Mouse (Mus musculus): ENCODE data around the gene Bnc2.

The Bnc2 gene

DNA sequence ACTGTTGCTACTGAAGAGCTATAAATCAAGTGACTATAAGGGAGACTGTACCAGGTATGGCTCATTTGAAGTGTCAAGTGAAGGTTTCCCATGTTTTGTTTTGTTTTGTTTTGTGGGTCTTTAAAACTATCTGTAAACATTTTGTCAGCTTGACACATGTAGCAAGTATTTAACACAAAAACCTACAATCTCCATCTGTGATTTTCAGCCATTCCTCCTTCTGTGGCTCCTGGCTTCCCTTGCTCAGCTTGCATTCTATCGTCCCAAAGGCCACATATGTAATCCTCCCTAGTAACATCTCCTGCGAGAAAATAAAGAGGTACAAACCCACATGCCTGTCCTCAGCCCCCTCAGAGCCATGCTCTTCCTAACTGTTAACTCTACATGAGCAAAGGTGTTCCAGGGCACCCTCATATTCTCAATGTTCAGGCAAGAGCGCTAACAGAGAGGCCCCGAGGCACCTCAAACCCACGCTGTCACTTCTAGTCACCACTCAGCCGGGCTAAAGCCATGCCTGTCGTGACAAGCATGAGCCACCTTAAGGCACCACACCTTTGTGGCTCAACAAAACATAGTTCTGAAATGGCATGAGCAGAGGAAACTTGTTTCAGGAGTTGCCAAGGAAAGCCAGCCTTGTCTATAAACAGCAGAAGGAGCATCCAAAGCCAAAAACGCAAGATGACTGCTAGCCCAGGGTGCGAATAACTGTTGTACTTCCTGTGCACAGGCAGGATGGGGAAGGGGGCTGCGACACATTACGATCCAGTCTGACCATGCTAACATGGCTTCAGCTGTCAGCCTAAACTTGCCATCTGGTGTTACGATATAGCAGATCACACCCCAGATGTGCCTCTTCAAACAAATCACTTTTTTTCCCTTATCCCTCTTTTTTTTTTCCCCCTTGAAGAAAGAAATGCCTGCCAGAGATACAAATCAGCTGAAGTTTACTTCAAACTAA, 42.0 kb downstream of the Bnc2 start:
- DNase-seq (ENCODE audit: low spot score): no peak

- DNase-seq (ENCODE audit: low spot score): no peak
Observed at GRCm38 (mm10) chr4:84627616-84628015, 47.5 kb downstream of the Bnc2 start.

GRCm38 (mm10) chr4:84623312-84623711, 51.8 kb downstream of the Bnc2 start:
- DNase-seq (ENCODE audit: low spot score): no peak

DNA sequence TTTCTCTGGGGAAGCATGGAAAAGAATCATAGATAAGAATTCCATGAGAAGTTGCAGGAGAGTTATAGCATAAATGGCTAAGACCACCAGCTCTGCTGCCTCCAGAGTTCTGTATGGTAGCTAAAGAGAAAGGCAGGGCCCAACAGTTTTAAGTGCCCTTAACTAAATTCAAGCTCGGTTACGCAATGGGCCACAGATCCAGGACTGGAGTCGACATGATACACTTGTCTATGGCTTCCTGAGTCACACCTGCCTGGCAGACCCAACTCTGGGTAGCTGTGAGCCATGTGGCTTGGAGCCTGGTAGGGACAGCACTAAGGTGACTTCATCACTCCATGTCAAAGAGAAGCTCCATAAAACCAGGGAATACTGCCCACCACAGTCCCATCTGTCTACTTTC, 53.3 kb downstream of the Bnc2 start:
- DNase-seq (ENCODE audit: low spot score): peak; percentile 38

DNA sequence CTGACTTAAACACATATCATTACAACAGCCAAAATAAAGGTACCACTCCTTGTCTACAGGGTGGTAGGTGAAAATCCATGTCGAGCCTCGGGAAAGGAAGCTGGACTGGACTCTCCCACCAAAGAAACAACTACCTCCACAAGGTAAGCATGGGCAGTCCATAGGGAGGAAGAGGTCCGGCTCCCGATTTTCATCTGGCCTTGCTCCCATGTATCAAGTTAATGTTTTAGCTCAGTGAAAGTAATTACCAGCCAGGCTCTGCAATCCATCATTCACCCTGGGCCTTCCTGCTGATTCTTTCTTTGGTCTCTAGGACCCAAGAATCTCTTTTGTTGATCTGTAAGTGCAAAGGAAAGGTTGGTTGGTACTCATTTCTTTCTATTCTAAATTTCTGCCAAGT, 65.2 kb downstream of the Bnc2 start:
- no peak for DNase-seq (ENCODE audit: low spot score)

- DNase-seq (ENCODE audit: low spot score): no peak
Observed at GRCm38 (mm10) chr4:84604461-84604860, 70.6 kb downstream of the Bnc2 start.

GRCm38 (mm10) chr4:84580260-84580952, 94.7 kb downstream of the Bnc2 start:
- no peak for DNase-seq (ENCODE audit: low spot score)

- no peak for DNase-seq (ENCODE audit: low spot score)
Observed at GRCm38 (mm10) chr4:84578296-84578695, 96.8 kb downstream of the Bnc2 start.

DNA sequence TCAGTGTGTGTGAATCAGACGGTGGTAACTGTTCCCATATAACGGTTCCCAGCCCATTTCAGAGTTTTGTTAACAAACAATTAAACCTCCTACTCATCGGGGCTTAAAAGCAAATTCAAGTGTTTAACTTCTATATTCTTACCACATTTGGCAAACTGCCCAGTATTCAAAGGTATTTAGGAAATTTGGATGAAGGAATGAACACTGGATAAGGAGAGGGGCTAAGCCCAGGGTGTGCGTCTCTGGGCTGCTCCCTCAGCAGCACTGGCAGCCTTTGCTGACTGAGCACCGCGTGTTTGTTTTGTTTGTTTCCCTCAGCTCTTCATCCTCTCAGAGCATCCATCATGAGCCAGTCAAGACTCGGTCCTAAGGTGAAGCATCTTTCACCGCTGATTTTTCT, 109.0 kb downstream of the Bnc2 start:
- no peak for DNase-seq (ENCODE audit: low spot score)

- DNase-seq (ENCODE audit: low spot score): peak; percentile 51
Observed at GRCm38 (mm10) chr4:84545204-84545871, 129.7 kb downstream of the Bnc2 start.

DNA sequence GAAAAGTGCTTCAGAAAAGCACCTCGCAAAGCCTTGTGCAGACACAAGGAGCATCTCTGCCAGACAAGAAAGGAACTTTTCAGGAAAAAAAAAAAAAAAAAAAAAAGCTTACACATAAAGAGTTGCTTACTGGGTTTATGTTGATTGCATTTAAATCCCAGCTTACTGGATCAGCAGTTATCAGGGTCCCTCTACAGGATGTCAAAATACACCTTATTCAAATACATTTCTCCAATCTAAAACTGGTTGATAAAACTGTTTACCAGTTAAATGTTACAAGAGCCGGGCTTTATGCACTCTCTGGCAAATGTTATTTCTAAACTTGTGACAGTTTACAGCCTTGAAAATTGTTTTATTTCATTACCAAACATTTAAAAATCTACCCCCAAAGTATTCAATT, 130.4 kb downstream of the Bnc2 start:
- no peak for DNase-seq (ENCODE audit: low spot score)

DNA sequence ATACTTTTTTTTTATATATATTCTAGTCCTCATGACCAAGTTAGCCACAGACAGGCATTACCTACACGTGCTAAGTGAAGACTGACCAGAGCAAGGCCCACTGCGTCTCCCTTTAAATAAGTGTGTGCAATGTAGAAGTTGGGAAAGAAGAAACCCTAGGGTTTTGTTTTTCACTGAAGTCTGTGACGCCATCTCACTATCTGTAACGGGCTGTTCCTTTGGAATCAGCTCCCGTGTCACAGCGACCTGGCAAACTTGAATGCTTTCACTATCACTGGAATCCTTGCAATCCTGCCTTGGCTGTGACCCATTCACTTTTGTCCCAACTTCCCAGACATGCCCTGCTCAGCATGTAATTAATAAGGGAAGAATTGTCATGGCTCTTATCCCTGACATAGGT, 134.5 kb downstream of the Bnc2 start:
- DNase-seq (ENCODE audit: low spot score): peak; percentile 16

DNA sequence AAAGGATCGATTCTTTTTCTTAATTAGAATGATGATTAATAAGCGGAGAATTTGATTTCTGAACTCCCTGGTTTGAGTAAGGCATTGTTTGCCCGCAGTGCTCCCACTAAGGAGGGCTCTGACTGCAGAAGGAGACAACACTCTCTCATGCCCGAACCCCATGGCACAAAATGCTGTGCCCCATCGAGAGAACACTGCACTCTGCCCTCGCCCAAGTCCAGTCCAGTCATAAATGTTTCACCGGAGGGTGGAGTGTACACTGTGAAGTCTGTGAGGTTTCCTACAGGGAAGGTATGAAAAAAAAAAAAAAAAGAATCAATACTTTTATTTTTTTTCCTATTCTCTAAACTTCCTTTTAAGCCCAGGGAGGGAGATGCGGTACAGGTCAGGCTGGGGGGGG, 135.7 kb downstream of the Bnc2 start:
- no peak for DNase-seq (ENCODE audit: low spot score)

GRCm38 (mm10) chr4:84528886-84529789, 145.9 kb downstream of the Bnc2 start:
- no peak for DNase-seq (ENCODE audit: low spot score)

DNA sequence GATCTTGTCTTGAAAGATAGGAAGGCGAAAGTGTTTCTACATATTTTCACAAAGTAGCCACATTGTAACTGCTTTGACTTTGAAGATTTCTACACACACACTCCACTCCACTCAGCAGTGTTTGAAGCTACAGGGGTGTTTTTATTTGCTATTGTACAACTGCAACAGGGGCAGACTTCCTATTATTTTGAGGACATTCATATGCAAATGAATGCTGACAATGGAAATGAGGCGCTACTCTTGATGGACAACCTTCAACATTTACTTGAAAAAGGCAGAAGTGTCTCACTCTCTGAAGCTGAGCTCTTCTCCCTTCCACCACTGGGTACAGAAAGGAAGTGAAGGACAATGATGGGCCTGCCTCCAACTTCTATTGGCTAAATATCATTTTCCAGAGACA, 146.7 kb downstream of the Bnc2 start:
- no peak for DNase-seq (ENCODE audit: low spot score)

DNA sequence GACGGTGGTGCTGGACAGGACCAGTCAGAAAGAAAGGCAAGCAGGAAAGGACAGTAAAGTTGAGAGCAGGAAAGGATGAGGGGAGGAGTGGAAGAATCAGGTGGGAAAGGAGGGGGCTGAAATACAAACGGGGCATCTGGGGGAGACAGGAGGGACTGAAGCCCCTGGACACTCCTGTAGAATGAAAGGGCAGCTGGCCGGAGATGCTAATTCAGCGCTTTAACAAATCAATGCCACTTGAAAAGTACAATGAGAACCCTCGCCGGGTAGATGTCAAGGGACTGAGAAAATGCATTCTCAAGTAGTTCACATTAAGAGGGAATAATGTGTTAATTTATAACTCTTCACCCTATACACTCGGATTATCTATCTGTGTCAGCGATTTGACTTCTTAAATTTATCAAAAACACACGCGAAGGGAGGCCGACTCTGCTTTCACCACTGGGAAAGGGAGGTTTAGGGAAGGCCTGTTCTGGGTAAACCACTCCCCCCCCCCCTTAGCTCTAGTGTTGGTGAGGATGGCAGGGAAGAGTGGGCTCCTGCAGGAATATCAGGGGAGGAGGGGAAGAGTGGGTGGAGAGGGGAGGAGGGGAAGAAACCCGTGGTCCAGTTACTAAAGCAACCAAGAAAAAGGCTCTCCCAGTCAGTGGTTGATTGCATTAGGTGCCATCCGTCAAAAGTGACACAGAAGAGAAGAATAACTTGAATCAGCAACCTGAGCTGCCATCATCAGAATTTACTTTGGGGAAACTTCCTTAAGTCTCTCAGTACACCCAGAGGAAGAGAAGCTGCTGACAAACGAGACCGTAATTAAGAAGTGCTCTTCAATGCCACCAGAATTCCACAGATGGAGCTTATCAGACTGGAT, 147.8 kb downstream of the Bnc2 start:
- no peak for DNase-seq (ENCODE audit: low spot score)

DNA sequence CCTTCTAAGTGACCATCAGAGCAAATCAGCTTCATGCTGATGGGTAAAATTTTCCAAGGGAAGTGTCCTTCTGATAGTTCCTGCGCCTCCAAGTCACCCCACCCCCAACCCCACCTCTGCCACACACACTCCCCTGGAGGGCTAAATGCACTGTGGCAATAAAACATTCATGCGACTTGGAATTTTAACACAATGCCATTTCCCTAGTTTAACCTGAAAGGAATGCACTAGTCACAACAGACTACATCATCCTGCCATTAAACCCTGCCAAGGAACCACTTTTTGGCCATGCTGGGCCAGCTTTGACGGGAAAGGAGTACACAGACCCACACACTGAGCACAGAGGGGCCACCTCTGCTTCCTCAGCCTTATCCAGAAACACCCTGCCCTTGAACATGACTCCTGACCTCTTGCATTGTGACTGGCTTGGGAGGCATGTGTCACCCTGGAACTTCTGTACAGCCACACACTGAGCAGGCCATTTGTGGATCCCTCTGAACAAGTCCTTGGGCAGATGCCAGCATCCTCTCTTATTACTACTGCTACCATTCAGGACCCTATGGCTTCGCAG, 151.3 kb downstream of the Bnc2 start:
- DNase-seq (ENCODE audit: low spot score): no peak

- no peak for DNase-seq (ENCODE audit: low spot score)
Observed at GRCm38 (mm10) chr4:84523211-84523610, 151.9 kb downstream of the Bnc2 start.

GRCm38 (mm10) chr4:84521562-84521961, 153.5 kb downstream of the Bnc2 start:
- DNase-seq (ENCODE audit: low spot score): no peak

DNA sequence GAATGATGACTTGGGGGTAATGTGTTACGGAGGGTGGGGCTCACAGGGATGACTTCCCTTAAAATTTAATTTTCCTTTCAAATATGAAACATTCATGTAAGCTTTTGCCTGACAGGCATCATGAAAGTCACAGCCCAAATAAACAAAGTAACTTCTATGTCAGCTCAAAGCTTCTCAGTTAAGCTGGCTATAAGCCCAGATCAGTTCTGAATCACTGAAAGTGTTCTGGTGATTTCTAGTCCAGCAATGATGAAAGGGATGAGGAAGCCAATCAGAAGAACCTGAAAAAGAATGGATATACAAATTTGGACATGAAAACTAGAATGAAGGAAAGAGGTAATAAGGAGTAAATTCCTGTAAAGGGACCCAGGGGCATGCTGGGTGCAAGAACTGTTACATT, 164.6 kb downstream of the Bnc2 start:
- no peak for DNase-seq (ENCODE audit: low spot score)

All from lung, postnatal 25 days (tissue).